Mouse (Mus musculus) gastrocnemius, postnatal 14 days (tissue): ENCODE data around the gene Mrps23. TPM values are rescaled to one million over a fixed set of nuclear protein-coding genes. Genes with fewer than 3 reads are reported as not detected.
A peak's percentile ranks its signal among the peaks of the same experiment; 100 is the strongest.
"Not testable (repeated sequence)": the region's sequence is repeated elsewhere in the genome, so short reads cannot be mapped to it uniquely, and the experiment has no call there.

Experiments
- DNase-seq: peaks from one replicate; pipeline ENCODE4 v3.0.0; 2021; ENCODE audit warnings: mixed read lengths
- intact Hi-C: fragments of 180-260 bp; cut with DNase I; formaldehyde crosslinking; loops from one replicate; pipeline ENCODE4 v1.15.1; 2025; ENCODE audit warnings: low total_unique reads
- total RNA-seq, 2 experiments: library from RNA; stranded (reverse); gene quantifications; 2 replicates each; pipeline ENCODE4 v1.2.3; 2021

Gene Mrps23
- total RNA-seq, 2 experiments from 2014 or later, result 127 to 132 TPM

DNA sequence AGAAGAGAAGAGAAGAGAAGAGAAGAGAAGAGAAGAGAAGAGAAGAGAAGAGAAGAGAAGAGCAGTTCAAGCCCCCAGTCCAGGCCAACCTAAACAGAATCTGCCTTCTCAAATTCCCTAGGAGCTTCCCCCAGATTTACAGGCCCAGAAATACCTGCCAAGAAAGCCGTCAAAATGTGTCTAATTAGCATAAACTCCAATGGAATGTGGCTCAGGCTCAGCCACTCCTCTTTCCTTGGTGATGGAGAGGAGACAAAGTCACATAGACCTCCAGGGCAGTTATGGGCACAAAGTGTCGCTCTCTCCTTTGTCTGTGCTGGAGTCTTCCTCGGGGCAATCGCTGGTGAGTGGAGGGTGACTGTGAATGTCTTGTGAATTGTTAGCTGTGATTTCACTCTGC, 6.0 kb upstream of the Mrps23 start:
- DNase-seq, result no peak
- intact Hi-C loops, result no loop called here

DNA sequence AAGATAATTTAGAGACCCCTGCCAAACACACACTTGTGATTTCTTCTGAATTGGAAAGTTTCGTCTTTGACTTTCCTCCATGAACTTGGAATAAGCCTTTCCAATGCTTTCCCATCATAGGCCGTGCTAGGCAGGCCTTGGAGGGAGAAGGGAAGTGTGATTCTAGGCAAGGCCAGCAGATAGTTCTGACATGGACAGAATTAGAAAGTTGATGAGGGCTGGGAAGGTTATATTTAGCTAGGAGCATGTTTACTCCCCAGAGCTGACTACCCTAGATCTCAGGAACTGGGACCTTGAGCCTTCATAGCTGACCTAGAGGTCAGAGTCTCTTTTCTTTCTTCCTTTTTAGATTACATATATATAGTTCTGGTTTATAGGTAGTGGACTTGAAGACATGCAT, 3.0 kb upstream of the Mrps23 start:
- intact Hi-C loops, result no loop called here
- no peak for DNase-seq

DNA sequence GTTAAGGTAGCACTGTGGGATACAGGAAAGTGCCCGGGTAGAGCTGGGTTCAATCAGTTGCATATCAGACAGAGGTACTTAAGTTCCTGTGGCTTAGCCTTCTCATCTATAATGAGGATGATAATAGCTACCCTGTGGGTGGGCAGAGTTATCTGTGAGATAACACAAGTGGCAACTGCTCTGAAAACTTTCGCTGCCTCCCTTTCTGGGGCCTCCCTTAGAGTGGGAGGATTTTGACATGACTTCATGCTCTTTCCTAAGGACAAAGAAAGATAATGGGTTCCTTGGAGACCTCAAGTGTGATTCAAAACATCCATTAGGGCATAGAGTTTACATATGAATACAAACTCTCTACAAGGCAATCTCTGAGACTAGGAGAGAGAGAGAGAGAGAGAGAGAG, 2.1 kb upstream of the Mrps23 start:
- DNase-seq, result no peak
- intact Hi-C loops, result no loop called here

DNA sequence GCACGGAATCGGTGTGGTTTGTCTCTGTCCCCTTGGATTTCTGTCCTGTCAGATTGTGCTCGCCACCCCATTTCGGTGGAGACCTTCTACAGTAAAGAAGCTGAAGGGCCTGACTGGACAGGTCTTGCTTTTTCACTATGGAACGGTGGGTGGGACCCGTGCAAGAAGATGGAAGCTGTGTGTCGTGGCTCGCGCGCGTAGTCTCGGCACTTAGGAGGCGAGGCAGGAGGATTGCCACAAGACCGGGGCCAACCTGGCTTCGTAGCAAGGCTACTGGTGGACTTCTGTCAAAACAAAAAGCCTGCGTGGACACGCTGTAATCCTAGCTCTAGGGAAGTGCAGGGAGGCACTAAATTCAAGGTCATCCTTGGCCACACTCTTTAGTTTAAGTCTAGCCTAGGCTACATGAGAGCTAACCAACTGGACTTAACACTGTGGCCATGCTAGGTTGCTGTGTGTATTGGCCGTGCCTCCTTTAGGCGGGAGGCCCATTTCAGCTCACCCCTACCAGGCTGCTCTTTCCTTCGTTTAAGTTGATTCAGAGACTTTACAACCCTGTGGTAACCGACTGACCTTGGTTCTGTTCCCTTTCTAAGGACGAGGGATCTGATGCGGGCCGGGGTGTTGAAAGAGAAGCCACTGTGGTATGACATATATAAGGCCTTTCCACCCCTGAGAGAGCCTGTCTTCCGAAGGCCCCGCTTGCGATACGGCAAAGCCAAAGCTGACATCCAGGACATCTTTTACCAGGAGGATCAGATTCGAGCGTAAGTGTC, 593 bp downstream of the Mrps23 start:
- no peak for DNase-seq
- intact Hi-C loops, result no loop called here

DNA sequence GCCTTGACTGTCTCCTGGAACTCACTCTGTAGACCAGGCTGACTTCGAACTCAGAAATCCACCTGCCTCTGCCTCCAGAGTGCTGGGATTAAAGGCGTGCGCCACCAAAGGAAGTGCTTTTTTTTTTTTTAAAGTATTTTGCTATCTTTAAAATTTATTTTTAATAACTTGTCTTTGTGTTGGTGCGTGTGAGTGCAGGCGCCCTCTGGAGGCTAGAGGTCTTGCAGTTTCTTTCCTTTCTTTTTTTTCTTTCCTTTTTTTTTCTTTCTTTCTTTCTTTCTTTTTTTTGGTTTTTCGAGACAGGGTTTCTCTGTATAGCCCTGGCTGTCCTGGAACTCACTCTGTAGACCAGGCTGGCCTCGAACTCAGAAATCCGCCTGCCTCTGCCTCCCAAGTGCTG, 2.4 kb downstream of the Mrps23 start:
- intact Hi-C loops, DNase-seq: not testable (repeated sequence)

DNA sequence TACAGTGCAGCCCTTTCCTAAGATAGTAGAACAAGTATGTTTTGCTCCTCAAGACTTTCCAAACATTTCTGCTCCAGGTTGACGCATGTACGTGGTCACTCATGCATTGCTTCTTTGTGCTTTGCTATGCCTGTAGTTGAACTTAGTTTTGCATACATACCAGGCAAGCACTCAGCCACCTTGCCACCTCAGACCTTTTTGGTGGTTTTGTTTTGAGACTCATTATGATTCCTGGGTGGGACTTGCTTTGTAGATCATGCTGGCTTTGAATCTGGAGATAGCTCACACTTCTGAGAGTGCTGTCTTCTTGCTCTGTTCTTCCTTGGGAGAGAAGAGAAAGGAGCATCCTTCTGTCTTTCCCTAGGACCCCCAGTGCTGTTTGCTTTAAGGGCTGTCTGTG, 3.5 kb downstream of the Mrps23 start:
- intact Hi-C loops, result no loop called here
- no peak for DNase-seq

DNA sequence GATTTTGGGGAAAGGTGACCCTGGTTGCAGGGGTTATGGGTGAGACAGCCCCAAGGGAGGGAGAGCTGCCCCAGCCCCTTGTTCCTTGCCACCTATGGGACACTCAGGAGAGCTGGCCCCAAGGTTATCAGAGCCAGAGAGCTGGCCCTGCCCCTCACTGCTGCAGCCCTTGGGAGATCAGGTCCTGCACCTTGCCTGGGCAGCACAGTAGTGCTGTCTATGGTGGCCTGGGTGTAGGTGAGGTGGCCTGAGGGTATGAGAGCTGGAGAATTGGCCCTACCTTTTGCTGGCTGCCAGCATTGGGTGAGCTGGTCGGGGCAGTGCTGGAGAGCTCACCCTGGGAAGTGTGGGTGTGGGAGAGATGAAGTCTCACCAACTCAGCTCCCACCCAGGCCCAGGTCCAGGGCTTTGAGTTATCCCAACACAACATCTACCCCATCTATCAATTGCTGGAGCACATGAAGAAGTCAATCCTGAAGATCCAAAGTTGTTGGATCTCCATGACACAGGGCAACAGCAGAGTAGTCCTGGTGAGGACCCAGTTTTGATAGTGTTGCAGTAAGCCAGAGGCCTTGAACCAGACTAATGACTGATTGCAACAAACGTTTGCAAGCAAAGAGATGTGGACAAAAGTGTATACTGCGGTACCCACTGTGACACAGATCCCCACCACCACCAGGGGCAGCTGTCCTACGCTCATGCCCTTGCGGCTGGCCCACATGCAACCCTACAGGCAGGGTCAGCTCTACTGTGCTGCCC, 7.8 kb downstream of the Mrps23 start:
- intact Hi-C loops, result no loop called here
- DNase-seq, result no peak

DNA sequence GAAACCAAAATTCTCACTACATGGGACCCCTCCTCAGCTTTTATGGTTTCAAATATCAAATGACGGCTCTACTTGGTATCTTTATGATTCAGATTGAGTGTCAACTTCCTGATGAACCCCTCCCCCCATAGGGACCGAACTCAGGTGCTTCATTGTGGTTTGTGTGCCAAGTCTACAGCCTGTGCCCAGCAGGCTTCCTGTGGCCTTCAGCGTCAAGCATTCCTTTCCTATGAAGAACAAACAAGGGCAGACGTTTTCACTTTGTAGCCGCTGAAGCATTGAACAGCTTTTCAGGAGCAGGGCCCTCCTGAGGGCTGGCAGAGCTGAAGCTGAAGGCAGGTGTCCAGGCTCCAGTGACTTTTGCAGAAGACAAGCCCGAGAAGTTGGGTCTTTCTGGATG, 9.6 kb downstream of the Mrps23 start:
- intact Hi-C loops, result no loop called here
- no peak for DNase-seq

DNA sequence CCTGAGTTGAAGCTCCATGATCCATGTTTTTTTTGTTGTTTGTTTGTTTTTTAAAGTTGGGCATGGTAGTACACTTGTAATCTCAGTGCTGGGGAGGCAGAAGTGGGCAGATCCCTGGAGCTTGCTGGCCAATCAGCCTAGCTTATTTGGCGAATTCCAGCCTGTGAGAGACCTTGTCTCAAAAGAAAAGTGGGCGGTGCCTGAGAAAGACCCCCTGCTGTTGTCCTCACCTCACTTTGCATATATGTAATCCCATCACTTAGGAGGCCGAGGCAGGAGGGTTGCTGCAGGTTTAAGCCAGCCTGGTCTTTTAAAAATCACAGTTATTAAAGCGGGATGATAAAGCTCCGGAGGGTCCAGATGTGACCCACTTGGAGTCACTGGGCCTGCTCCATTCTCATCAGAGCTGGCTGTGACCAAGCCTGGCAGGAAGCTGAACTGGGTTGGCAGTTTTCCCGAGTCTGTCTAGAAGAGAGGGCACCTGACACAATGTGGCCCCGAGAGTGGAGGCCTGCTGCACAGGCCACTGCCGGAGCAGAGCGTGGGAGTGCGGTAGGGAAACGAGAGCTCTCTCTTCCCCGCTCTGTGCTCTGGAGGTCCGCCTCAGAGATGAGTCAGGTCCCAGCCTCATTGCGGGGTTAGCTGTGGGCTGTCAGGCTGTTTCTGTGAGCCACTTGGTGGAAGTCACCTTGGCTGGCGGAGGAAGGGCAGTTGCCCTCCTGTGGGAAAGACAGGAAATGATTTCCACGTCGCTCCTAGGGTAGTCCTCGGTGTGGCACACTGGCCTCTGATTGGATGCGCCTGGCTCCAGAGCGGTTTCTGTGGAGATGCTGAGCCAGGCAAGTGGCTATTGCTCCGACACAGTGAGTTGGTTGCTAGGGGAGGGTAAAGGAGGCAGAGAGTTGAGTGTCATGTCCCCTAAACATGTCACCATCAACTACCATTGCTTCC, 11.0 kb downstream of the Mrps23 start:
- DNase-seq, result no peak
- intact Hi-C loops, result loop anchor here (5.0 kb wide), 2 partner anchors 37 to 607 kb away; no protein-coding TSS in a partner anchor

DNA sequence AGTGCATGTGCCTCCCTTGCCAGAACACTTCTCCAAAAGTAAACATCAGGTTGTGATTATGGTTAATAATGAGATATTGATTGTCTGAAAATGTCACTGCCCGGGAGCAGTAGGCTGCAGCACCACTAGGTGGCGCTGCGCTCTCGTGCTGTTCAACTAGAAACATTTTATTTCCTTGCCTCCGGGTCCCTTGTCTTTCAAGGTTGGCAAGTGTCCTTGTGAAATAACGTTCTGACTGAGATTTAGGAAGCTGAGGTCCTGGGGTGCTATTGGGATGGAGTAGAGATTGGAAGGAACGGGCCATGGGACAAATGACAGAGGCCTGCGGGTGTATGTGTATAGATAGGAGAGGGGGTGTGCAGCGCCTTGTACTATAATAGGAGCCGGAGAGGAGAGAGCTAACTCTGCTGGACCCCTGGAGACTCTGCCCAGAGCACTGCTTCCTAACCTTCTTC, 12.1 kb downstream of the Mrps23 start:
- intact Hi-C loops, result loop anchor here (5.0 kb wide), 2 partner anchors 36 to 606 kb away; no protein-coding TSS in a partner anchor
- DNase-seq, result no peak

DNA sequence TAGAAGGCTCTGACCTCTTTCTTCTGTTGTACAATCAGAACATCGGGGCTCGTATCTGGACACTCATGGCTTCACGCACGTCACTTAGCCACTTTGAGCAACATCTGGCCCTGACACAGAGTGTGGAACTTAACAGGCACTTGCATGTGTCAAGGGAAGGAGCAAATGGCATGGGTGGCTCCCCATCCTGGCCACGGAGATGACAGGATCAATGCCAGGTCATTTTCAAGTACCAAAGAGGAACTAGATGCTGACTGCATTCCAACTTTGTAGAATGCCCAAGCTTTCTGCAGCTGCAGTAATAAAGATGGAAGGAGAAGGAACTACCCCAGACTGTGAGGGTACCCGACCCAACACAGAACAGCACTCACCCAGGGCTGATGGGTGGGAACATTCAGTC, 14.0 kb downstream of the Mrps23 start:
- intact Hi-C loops, result loop anchor here (5.0 kb wide), 2 partner anchors 34 to 604 kb away; no protein-coding TSS in a partner anchor
- DNase-seq, result no peak

DNA sequence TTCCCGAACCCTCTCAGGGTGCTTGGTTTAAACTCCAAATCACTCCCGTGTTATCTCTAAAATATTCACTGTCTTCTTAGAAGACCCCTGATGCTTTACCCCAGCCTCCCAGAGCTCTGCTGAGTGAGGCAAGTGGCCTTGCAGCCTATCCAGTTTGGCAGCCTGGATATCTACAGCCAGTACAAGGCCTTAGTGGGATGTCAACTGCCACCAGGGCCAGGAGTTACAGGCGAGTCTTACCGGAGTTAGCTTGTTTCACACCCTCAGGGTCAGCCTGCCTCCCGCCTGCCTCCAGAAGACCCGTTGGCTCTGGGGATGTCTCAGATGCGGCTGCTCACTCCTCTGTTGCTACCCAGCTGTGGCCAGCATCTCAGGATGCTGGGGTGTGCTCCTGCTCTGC, 14.4 kb downstream of the Mrps23 start:
- DNase-seq, result no peak
- intact Hi-C loops, result loop anchor here (5.0 kb wide), 2 partner anchors 34 to 604 kb away; no protein-coding TSS in a partner anchor

DNA sequence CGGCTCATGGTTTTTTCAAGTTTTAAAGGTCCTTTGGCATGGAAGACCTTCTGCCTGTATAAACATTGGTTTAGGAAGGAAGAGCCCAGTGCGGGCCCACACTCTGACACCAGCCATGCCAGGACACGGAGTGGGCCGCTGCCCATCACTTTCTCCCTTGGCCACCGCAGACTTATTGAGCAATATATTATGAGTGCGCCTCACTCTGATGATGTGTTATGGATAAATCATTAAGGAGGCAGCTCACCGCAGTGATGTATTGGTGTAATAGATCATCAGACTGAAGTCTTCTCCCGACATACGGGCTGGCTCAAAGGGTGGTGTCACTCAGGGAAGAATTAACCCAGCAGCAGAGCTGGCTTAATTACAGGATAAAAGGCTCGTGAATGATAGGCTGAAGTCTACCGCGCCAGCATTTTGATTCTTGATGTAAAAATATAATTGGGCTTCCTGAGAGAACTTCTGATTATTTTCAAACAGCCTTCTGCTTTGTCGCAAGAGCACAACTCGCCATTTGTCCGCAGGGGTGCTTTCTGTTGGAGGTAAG, 17.8 kb downstream of the Mrps23 start:
- no peak for DNase-seq
- intact Hi-C loops, result no loop called here

DNA sequence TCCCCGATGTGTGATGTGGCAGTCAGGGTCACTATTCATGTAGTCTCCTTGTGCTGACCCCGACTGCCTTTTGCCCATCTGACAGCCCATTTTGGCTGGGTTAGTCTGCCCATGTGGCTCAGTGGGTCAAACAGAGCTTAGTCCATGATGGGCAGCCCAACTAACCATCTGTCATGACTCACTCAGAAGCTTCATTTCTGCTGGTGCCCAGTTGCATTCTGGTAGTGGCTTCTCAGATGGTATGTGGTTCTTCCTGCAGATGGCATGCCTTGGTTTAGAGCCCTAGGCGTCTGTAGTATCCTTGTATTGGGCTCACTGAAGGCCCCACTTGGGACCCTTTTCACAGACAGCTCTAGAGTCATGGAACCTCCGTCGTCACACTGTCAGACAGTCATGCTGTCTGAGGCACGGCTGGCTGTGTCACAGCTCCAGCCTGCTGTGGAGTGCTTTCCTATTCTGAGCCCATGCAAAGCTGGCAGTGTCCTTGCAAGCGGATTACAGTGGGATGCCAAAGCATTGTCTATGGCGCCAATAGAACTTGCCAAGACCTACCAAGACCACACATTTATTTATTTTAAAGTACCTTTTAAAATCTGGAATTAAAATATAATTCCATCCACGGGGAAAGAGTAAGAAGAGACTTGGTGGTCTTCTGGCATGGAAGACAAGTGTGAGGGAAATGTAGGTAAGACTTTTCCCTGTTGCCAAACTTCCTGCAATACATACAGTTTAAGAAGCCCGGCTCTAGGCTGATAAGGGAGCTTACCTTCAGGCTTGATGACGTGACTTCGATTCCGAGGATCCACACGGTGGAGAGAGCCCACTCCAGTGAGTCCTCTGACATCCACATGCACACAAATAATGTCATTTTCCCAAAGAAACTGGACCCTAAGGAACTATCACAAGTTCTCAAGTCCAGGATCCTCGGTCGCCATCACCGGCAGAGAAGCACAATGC, 23.1 kb downstream of the Mrps23 start:
- no peak for DNase-seq
- intact Hi-C loops, result no loop called here

DNA sequence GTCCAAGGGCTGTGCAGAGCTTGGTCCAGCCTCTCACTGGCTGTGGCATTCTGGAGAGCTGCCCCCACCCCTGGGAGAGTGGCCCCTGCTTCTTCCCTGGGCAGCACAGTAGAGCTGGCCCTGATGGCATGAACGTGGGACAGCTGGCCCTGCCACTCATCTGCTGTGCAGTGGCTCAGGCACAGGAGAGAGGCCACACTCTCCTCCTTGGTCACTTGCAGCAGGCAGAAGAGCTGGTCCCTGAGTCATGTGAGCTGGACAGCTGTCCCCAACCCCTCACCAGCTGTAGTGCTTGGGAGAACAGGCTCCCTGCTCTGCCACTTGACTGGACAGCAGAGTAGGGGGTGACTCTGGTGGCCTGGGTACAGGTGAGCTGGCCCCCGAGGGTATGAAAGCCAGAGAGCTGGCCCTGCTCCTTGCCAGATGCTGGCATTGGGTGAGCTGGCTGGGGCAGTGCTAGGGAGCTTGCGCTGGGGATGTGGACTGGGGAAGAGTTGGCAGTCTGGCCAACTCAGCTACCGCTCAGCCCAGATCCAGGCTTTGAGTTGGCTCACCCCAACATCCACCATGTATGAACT, 27.1 kb downstream of the Mrps23 start:
- DNase-seq, result peak; percentile 81
- intact Hi-C loops, result no loop called here

DNA sequence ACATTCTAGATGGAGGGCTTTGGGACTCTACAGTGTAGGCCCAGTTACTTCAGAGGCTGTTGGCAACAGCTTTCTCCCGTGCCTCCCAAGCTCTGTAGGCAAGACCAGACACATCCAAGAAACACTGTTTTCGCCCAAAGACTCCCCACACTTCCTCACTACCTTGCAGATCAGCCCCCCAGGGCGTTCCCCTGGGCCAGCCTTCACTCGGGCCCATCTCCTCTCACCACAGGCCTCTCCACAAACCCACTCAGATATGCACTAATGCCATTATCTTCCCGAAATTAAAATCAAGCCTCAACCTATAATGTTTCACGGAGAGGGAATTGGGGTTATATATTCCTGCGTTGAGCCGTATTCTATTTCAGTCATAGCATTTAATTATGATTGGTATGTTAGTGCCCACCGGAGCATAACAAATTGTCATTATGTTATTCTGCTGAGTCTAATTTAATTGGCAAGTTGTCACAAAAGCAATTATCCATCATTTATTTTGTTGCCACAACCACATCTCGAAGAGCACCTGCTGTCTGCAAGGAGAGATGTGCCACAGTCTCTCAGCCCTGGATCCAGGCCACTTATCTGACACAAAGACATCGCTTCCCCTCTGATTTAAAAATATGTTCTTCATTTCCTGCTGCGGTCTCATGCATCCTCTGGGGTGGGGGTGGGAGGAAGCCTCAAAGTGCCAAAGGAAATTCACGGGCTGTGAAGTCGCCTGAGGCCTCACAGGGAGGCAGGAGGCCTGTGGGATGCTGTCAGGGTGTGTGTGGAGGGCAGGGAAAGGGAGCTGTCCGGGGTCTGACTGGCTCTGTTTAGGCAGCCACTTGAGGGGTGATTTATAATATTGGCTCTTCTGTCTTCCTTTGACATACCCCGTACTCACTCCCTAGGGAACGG, 29.6 kb downstream of the Mrps23 start:
- intact Hi-C loops, result no loop called here
- no peak for DNase-seq

DNA sequence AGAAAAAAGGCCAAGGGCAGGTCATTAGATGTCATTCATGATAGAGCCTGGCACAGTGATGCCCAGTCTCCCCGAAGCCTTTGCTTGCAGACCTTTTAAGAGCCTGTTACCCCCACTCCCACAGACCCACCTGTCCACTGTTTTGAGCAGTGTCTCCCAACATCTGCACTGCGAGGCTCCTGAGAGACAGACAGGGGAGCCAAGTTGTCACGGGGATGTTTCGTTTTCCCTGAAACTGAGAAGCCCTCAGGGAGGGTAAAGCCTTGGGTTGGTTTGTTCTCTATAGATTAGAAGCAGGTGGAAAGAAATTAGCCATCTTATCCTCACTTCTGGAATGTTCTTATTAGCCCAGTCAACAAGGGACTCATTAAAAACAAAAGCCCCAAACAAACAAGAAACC, 30.6 kb downstream of the Mrps23 start:
- intact Hi-C loops, result no loop called here
- no peak for DNase-seq
